Mouse (Mus musculus) ES-E14 (cell line): ENCODE data around the gene Ugt1a10. TPM values are rescaled to one million over a fixed set of nuclear protein-coding genes. Genes with fewer than 3 reads are reported as not detected.
"Not testable (repeated sequence)": the region's sequence is repeated elsewhere in the genome, so short reads cannot be mapped to it uniquely, and the experiment has no call there.

Source experiments
- DNase-seq: peaks from one replicate; pipeline ENCODE4 v3.0.0-alpha.2; 2013; ENCODE audit warnings: low read depth, low spot score
- H3K27ac ChIP-seq: 2 replicates; pipeline ENCODE4 v1.5.1; 2012; ENCODE audit warnings: low read depth, mild to moderate bottlenecking, low read length, moderate library complexity, mixed read lengths; ENCODE audit not compliant: poor library complexity, insufficient read depth, severe bottlenecking
- H3K36me3 ChIP-seq: 2 replicates; pipeline ENCODE4 v1.6.1; 2012; ENCODE audit warnings: mild to moderate bottlenecking, low read length, moderate library complexity, mixed read lengths; ENCODE audit not compliant: control insufficient read depth, poor library complexity, insufficient read depth, severe bottlenecking
- H3K4me1 ChIP-seq, 2 experiments: fragments of 150-350 bp in 1 of 2; sonication (generic) in 1 of 2; 2 replicates each; pipeline ENCODE4 v1.6.1; 2012; ENCODE audit warnings: low read length in 2 of 2, mild to moderate bottlenecking in 1 of 2, mixed read lengths in 1 of 2; ENCODE audit not compliant: control insufficient read depth in 2 of 2, insufficient read depth in 2 of 2, poor library complexity in 1 of 2
- H3K4me3 ChIP-seq, 2 experiments: fragments of 150-350 bp in 1 of 2; sonication (generic) in 1 of 2; 2 replicates each; pipeline ENCODE4 v1.5.1; 2012; ENCODE audit warnings: low read length in 2 of 2, low read depth in 1 of 2, mild to moderate bottlenecking in 1 of 2, mixed read lengths in 1 of 2; ENCODE audit not compliant: insufficient read depth in 1 of 2, poor library complexity in 1 of 2, severe bottlenecking in 1 of 2
- H3K9ac ChIP-seq: 2 replicates; pipeline ENCODE4 v1.6.1; 2012; ENCODE audit warnings: low read depth, mild to moderate bottlenecking, low read length, mixed read lengths; ENCODE audit not compliant: poor library complexity, insufficient read depth, severe bottlenecking
- H3K9me3 ChIP-seq: fragments of 150-350 bp; sonication (generic); 2 replicates; pipeline ENCODE4 v1.6.1; 2012; ENCODE audit warnings: low read depth, mild to moderate bottlenecking, low read length; ENCODE audit not compliant: control insufficient read depth, insufficient read depth
- CHD2 ChIP-seq: IDR thresholded peaks from 2 replicates; pipeline ENCODE4 v1.6.1; 2014; ENCODE audit warnings: mild to moderate bottlenecking, low read depth, low read length, inconsistent platforms
- HCFC1 ChIP-seq: IDR thresholded peaks from 2 replicates; pipeline ENCODE4 v1.6.1; 2012; ENCODE audit warnings: low read length, inconsistent platforms, borderline replicate concordance; ENCODE audit not compliant: insufficient read depth
- MAFK ChIP-seq: IDR thresholded peaks from 2 replicates; pipeline ENCODE4 v1.6.1; 2014; ENCODE audit warnings: mild to moderate bottlenecking, low read depth, low read length, inconsistent platforms; ENCODE audit not compliant: insufficient read depth
- ZC3H11A ChIP-seq: IDR thresholded peaks from 2 replicates; pipeline ENCODE4 v1.6.1; 2012; ENCODE audit warnings: low read depth, mild to moderate bottlenecking, inconsistent platforms, low read length, borderline replicate concordance
- ZNF384 ChIP-seq: IDR thresholded peaks from 2 replicates; pipeline ENCODE4 v1.6.1; 2012; ENCODE audit warnings: low read depth, low read length, inconsistent platforms
- in situ Hi-C, 2 experiments: fragments of 600-800 bp; cut with MboI; formaldehyde crosslinking; loops; one replicate each; pipeline ENCODE4 v1.15.1; 2025; ENCODE audit warnings: low sequenced_read_pairs in 2 of 2, inconsistent platforms in 1 of 2; ENCODE audit not compliant: unreplicated experiment in 2 of 2
- total RNA-seq: library from RNA; depleted of rRNA; stranded (reverse); fragments of 300-350 nt; gene quantifications from 2 replicates; pipeline ENCODE4 v1.2.3, GENCODE M21; 2012

Ugt1a10 gene
- total RNA-seq, 1 experiment: not detected

- H3K9me3 ChIP-seq: no peaks in the 10 kb centered on the region
- no peaks in the 10 kb centered on the region for H3K4me1 ChIP-seq
- DNase-seq: no peak
- H3K4me3 ChIP-seq: no peak overlapping the region
- H3K36me3 ChIP-seq: no peaks in the 10 kb centered on the region
- in situ Hi-C loops: no loop called here
- H3K9ac ChIP-seq: no peak overlapping the region
- no peak for TF ChIP-seq MAFK
- no peak for TF ChIP-seq HCFC1
- TF ChIP-seq ZNF384: no peak
- no peak for TF ChIP-seq CHD2
- TF ChIP-seq ZC3H11A: no peak
- H3K27ac ChIP-seq: no peak overlapping the region
These were observed 103.2 kb downstream of the Ugt1a10 start for GRCm38 (mm10) chr1:88158430-88158829.

- TF ChIP-seq CHD2: no peak
- no peak for TF ChIP-seq ZC3H11A
- no peak for TF ChIP-seq MAFK
- Histone ChIP-seq H3K9ac (no peak within 1 kb of the TSS), H3K4me1 (peaks cover 0 to 2% of the 10 kb centered on the region in 2 experiments; a peak in 1 of 4 replicates), H3K27ac (no peak within 1 kb of the TSS), H3K36me3 (no peaks in the 10 kb centered on the region), H3K9me3 (no peaks in the 10 kb centered on the region), H3K4me3 (no peak within 1 kb of the TSS)
- no peak for DNase-seq
- in situ Hi-C loops: no loop called here
These were observed 110.5 kb downstream of the Ugt1a10 start, which contains the start of gene Ugt1a5 for GRCm38 (mm10) chr1:88165711-88166110. Gene Ugt1a5, plus strand, starts transcription at chr1:88166012.

- H3K9me3 ChIP-seq, in situ Hi-C loops, H3K4me3 ChIP-seq, H3K4me1 ChIP-seq, H3K27ac ChIP-seq, H3K36me3 ChIP-seq, DNase-seq, H3K9ac ChIP-seq: not testable (repeated sequence)
These were observed 117.0 kb downstream of the Ugt1a10 start for GRCm38 (mm10) chr1:88172190-88172589.

GRCm38 (mm10) chr1:88179657-88180056, 124.5 kb downstream of the Ugt1a10 start:
- TF ChIP-seq ZC3H11A (no peak), ZNF384 (no peak), MAFK (no peak), HCFC1 (no peak), CHD2 (no peak)
- Histone ChIP-seq H3K36me3 (no peaks in the 10 kb centered on the region), H3K4me3 (no peak overlapping the region), H3K9me3 (no peaks in the 10 kb centered on the region), H3K9ac (no peak overlapping the region), H3K4me1 (no peaks in the 10 kb centered on the region), H3K27ac (no peak overlapping the region)
- in situ Hi-C loops: no loop called here
- DNase-seq: no peak

GRCm38 (mm10) chr1:88186325-88186935, 131.2 kb downstream of the Ugt1a10 start:
- H3K4me3 ChIP-seq: no peak overlapping the region
- no peak for DNase-seq
- no peak for TF ChIP-seq CHD2
- no peak for TF ChIP-seq ZC3H11A
- no peak for TF ChIP-seq MAFK
- TF ChIP-seq HCFC1: no peak
- no peak for TF ChIP-seq ZNF384
- no peak overlapping the region for H3K27ac ChIP-seq
- no peaks in the 10 kb centered on the region for H3K36me3 ChIP-seq
- H3K4me1 ChIP-seq: no peaks in the 10 kb centered on the region
- in situ Hi-C loops: no loop called here
- no peak overlapping the region for H3K9ac ChIP-seq
- no peaks in the 10 kb centered on the region for H3K9me3 ChIP-seq
